Mouse (Mus musculus): ENCODE results near the gene Farp1.

DNA sequence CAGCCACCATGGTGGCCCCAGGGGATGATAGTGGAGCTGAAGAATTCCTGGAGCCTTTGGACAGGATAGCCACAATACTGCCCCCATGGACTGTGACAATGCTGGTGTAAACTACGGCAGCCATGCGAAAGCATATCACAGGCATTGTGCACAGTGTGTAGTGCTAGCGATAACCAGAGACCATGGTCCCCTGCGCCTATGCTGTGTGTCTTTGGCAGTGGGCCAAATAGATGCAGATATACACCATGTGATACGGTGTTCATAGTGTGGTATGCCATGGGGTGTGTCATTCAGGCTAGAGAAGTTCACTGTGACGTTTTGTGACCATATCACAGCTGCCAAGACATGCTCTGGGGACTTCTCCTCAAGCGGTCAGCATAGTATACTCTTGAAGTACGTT, 164.8 kb downstream of the Farp1 start:
- TF ChIP-seq USF1 (IDR thresholded peaks at IDR 0.05; ENCODE audit: low read depth) = no peak
- no peak for TF ChIP-seq CTCF (IDR thresholded peaks at IDR 0.05; ENCODE audit: control insufficient read depth, insufficient read depth, insufficient read length)
